Mouse (Mus musculus): Measurements from ENCODE around the gene Nexn.
A peak's percentile ranks its signal among the peaks of the same experiment; 100 is the strongest.

The Nexn gene

GRCm38 (mm10) chr3:152235805-152236204, 30.3 kb downstream of the Nexn start:
- no peak for DNase-seq (ENCODE audit: low spot score in 2 of 2)

GRCm38 (mm10) chr3:152235238-152235637, 30.9 kb downstream of the Nexn start:
- no peak for DNase-seq (ENCODE audit: low spot score in 2 of 2)

- DNase-seq (ENCODE audit: low spot score in 2 of 2) = no peak
Measured at GRCm38 (mm10) chr3:152231333-152232100, 34.6 kb downstream of the Nexn start.

GRCm38 (mm10) chr3:152229271-152229670, 36.9 kb downstream of the Nexn start:
- DNase-seq (ENCODE audit: low spot score in 2 of 2) = no peak

GRCm38 (mm10) chr3:152228843-152229242, 37.3 kb downstream of the Nexn start:
- DNase-seq (ENCODE audit: low spot score in 2 of 2) = no peak

GRCm38 (mm10) chr3:152225906-152226305, 40.2 kb downstream of the Nexn start:
- no peak for DNase-seq (ENCODE audit: low spot score in 2 of 2)

GRCm38 (mm10) chr3:152224918-152225317, 41.2 kb downstream of the Nexn start:
- DNase-seq (ENCODE audit: low spot score in 2 of 2) = no peak

GRCm38 (mm10) chr3:152213416-152213815, 52.7 kb downstream of the Nexn start:
- no peak for DNase-seq (ENCODE audit: low spot score in 2 of 2)

GRCm38 (mm10) chr3:152211731-152212279, 54.3 kb downstream of the Nexn start:
- DNase-seq (ENCODE audit: low spot score in 2 of 2) = peak in 1 of 2 experiments; percentile 20

GRCm38 (mm10) chr3:152210728-152211391, 55.3 kb downstream of the Nexn start:
- DNase-seq (ENCODE audit: low spot score in 2 of 2) = peak; percentile 61 to 67

GRCm38 (mm10) chr3:152209967-152210634, 56.0 kb downstream of the Nexn start, which contains the start of the genes Dnajb4 and Fubp1:
TSS of gene Dnajb4 (minus strand) at chr3:152210302.
TSS of gene Fubp1 (plus strand) at chr3:152210422.
- DNase-seq (ENCODE audit: low spot score in 2 of 2) = peak; percentile 100

- peak in 1 of 2 experiments; percentile 19 for DNase-seq (ENCODE audit: low spot score in 2 of 2)
Measured at GRCm38 (mm10) chr3:152209177-152209966, 56.8 kb downstream of the Nexn start.

- DNase-seq (ENCODE audit: low spot score in 2 of 2) = no peak
Measured at GRCm38 (mm10) chr3:152208096-152208885, 57.9 kb downstream of the Nexn start.

GRCm38 (mm10) chr3:152207156-152207555, 59.0 kb downstream of the Nexn start:
- DNase-seq (ENCODE audit: low spot score in 2 of 2) = no peak

- no peak for DNase-seq (ENCODE audit: low spot score in 2 of 2)
Measured at GRCm38 (mm10) chr3:152204577-152204976, 61.6 kb downstream of the Nexn start.

- no peak for DNase-seq (ENCODE audit: low spot score in 2 of 2)
Measured at GRCm38 (mm10) chr3:152203996-152204395, 62.2 kb downstream of the Nexn start.

GRCm38 (mm10) chr3:152203411-152203810, 62.7 kb downstream of the Nexn start:
- no peak for DNase-seq (ENCODE audit: low spot score in 2 of 2)

- no peak for DNase-seq (ENCODE audit: low spot score in 2 of 2)
Measured at GRCm38 (mm10) chr3:152202942-152203341, 63.2 kb downstream of the Nexn start.

- no peak for DNase-seq (ENCODE audit: low spot score in 2 of 2)
Measured at GRCm38 (mm10) chr3:152201651-152202050, 64.5 kb downstream of the Nexn start.

- DNase-seq (ENCODE audit: low spot score in 2 of 2) = no peak
Measured at GRCm38 (mm10) chr3:152201181-152201580, 65.0 kb downstream of the Nexn start.

- no peak for DNase-seq (ENCODE audit: low spot score in 2 of 2)
Measured at GRCm38 (mm10) chr3:152199125-152199524, 67.0 kb downstream of the Nexn start.
